Mouse (Mus musculus) CD4-positive helper T cell, adult 2 months (primary cell): ENCODE results near the gene Gm47995.
A peak's percentile ranks its signal among the peaks of the same experiment; 100 is the strongest.
"Not testable (repeated sequence)": the region's sequence is repeated elsewhere in the genome, so short reads cannot be mapped to it uniquely, and the experiment has no call there.

Source experiments
- DNase-seq: peaks from one replicate; pipeline ENCODE4 v3.0.0-alpha.2; 2012; ENCODE audit warnings: low read depth, missing footprints, low spot score

Gene Gm47995

GRCm38 (mm10) chr1:151198120-151198519 lies at the start of gene Gm47995:
Gm47995 (plus strand) TSS chr1:151198448.
- DNase-seq, result not testable (repeated sequence)

DNA sequence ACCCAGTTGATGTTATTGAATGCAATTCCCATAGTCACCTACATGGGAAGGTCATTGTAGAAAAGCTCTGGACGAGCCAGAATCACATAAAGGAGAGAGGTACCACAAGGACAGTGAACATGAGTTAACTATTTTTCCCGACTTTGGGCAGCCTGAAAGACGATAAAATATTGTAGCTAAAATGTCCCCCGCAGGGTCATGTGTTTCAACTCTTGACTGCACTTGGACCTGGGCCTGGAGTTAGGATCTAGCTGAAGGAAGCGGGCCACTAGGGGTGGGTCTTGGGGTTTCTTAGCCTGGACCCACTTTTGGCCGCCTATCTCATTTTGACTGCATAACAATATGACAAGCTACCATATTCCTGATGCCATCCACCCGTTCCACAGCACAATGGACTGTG lies 48.0 kb upstream of the Gm47995 start:
- DNase-seq, result no peak

- no peak for DNase-seq
Observed at GRCm38 (mm10) chr1:151151089-151151488, 47.2 kb upstream of the Gm47995 start.

DNA sequence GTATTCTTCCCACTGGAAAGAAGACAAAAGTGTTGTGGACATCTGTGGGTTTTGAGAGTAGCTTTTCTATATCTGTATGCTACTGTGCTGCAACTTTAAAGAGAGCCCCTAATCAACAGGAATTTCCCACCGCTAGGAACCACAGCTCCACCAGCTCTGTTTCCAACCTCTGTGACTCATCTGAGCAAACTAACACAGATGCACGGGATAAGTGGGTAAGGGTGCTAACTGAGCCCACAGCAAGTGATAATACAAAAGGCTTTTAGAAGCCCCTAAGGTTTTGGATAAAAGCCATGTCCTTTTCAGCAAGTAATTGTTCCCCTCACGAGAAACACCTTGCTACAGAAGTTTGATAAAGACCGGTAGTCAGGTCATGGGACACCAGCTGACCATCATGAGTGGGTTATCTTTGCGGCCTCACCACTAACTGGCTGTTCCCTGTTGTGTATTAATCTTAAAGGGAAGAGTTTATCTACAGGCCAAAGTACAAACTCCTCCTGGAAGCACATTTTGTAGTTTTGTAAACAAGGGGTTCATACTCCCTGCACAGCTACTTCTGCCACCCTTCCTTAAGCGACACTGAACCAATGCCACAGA lies 45.1 kb upstream of the Gm47995 start:
- no peak for DNase-seq

DNA sequence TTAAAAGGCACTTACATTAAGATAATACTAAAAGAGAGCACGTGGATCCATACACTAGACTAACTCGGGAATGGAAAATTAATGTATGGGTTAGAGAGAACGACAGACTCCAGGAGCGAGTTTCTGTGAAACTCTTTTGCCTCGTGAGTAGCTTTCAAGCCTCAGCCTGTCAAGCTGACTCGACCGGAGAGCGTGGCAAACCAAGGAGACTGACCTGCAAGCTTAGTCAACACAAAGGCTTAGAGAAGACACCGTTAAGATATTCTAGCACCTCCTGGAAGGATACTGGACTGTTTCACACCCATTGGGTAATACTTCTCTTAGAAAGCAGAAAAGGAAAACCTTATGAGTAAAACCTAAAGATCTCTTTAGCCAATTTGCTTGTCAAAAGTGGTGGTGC lies 44.1 kb upstream of the Gm47995 start:
- DNase-seq, result not testable (repeated sequence)

DNA sequence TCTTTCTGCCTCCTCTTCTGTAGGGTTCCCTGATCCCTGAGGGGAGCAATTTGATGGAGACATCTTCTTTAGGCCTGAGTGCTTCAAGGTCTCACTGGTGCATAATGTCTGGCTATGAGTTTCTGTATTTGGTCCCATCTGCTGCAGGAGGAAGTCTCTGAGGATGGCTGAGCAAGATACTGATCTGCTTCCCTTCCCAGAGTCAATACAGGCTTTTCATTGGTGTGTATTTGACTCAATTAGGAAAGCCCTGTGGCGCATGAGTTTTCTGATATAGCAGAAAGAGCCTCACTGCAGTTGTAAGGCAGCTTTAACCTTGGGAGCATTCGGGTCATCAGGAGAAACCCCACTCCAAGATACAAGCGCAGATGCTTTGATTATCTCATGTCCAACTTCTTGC lies 42.1 kb upstream of the Gm47995 start:
- no peak for DNase-seq

GRCm38 (mm10) chr1:151156777-151157632 lies 41.2 kb upstream of the Gm47995 start:
- DNase-seq, result no peak

- DNase-seq, result no peak
Observed at GRCm38 (mm10) chr1:151157963-151158856, 40.0 kb upstream of the Gm47995 start.

- no peak for DNase-seq
Observed at GRCm38 (mm10) chr1:151158857-151159510, 39.3 kb upstream of the Gm47995 start.

GRCm38 (mm10) chr1:151166031-151166430 lies 32.2 kb upstream of the Gm47995 start:
- DNase-seq, result no peak

GRCm38 (mm10) chr1:151167297-151168047 lies 30.8 kb upstream of the Gm47995 start:
- peak; percentile 21 for DNase-seq

- DNase-seq, result no peak
Observed at GRCm38 (mm10) chr1:151168637-151169036, 29.6 kb upstream of the Gm47995 start.

DNA sequence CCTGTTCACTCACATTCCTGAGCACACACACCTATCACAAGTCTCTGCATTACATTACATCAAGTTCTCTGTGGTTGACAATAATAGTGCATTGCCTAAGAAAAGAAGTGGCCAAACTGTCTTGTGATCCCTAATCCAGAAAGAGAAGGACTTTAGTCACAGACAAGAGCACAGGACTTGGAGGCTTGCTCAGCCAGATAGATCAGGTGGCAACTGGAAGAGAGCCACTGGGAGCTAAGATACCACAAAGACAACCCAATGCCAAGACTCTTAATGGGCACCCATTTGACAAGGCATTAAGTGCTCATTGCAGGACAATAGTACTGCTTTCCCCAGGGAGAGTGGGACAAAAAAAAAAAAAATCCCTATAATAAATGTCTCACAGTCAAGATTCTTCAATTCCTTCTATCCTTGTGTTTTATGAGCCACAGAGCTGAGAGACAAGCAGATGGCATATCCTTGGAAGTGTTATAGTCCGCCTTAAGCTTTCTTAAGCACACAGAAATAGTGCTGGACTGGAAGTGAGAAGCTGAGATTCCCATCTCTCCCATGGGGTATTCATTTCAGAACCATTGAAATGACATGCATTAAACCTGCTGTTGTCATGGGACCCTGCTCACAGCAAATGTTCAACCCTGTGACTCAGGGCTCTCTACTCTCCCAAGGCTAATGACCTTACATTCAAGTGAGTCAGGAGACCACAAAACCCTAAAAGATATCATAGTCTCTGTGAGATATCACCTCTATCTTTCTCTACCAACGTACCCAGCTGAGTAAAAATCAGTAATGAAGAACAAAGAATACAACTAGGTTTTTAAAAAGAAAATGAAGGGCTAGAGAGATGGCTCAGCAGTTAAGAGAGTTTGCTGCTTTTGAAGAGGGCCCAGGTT lies 26.4 kb upstream of the Gm47995 start:
- no peak for DNase-seq

DNA sequence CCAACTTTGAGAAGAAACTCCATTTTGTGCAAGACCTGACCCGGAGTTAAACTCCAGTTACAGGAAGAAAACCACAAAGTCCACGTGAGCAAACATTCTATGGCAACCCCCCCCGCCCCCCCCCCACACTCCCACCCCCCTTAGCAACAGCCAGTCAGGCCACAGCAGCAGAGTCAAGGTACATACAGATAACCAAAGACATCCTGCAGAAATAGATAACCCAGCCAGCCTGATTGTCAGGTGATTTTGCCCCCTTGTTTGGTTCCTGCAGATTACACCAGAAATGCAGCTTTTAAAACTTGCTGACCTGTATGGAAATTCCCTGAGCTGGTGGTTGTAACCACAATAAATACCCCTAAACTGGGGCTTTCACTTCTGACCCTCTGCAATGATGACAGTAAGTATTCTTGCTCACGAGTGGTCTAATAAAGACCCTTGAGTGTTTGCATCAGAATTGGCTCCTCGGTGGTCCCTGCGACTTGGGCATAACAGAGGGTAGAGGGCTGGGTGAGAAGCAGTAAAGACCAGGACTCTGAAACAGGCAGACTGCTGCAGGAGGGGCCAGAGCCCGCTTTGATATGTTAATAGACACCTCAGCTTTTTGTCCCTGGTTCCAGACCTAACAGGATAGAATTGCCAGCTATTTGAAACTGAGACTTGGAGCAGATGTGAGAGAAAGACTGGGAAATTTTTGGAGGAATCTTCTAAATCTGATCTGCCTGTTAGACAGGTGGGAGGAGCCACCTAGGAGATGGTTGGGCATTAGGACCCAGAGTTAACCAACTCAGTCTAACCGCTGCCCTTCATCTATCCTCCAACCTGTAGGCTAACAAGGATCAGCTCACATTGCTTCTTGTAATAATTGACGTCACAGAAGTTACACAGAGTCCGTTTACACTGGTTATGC lies 21.0 kb upstream of the Gm47995 start:
- peak; percentile 67 for DNase-seq

DNA sequence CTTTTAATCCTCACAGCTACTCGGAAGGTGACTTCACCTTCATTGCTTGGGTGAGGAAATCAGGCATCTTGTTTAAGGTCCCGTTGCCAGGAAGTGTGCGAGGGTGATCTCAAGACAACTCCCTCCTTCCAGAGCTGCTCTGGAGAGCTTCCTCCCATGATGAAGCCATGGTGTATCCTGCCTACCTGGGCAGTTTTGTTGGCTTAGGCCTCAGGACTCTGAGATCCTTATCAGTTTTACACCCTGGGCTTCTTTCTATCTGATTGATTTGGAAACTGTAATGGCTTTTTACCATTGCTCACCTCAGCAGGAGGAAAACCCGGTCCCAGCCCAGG lies 20.3 kb upstream of the Gm47995 start:
- DNase-seq, result peak; percentile 83

DNA sequence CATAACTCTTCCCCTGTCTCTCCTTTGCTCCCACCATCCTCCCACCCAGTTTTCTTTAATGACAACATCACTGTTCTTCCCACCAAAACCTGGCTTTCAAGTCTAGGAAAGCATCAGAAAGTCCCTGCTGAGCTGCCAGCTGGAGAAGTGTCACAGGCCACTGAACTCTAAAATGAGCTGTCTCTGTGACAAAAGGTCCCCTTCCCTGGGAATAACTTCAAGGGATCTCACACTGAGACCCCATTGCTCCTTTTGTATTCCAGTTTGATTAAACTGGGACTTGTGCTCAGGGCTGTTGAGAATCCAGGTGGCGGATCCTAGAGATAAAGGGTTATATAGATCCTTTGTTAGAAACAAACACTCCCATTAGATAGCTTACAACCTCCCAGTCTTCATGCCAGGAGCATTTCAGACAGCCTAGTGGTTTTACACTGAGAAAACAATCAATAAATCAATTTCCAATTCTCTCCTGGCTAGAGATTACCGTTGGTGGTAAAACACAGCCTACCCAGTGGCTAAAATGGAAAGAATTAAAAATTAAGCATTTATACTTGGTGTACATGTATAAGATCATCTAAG lies 19.7 kb upstream of the Gm47995 start:
- no peak for DNase-seq

GRCm38 (mm10) chr1:151180167-151180566 lies 18.1 kb upstream of the Gm47995 start:
- no peak for DNase-seq

GRCm38 (mm10) chr1:151182266-151182665 lies 16.0 kb upstream of the Gm47995 start, which contains the start of gene Gm47985:
Gm47985 (plus strand) TSS chr1:151182537.
- DNase-seq, result not testable (repeated sequence)
